Mouse (Mus musculus): ENCODE measurements at regions not wholly inside any gene's neighbourhood (a gene's known extent, or its start where the extent isn't known, plus 50 kb on each side); places are given as distances from the start of the nearest gene placed in this dataset.

DNA sequence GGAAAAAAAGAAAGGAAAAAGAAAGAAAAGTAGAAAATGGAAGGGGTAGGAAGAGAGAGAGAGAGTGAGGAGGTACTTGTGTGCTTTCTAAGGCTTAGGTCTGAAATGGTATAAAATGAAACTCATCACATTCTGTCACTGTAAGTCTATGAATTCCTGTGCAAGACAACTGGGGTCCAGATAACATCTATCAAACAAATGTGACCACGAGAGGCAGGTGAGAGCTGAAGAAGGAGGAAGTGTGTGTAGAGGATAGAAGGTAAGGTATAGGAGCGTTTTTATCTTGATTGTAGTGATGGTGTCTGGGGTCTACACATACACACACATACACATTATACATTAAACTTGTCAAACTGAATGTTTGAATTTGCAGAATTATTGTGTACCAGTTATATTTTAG lies 51.0 kb upstream of the Znrf2 start:
- Histone ChIP-seq H3K27me3 (replicated peaks; ENCODE audit: control insufficient read depth, insufficient read depth, low read length) (no peaks in the 10 kb centered on the region), H3K4me1 (ENCODE audit: control insufficient read depth, insufficient read depth, low read length) (peaks cover 4% of the 10 kb centered on the region), H3K9ac (ENCODE audit: low read length) (no peak overlapping the region), H3K36me3 (ENCODE audit: control insufficient read depth, insufficient read depth, low read length) (no peaks in the 10 kb centered on the region), H3K27ac (ENCODE audit: low read depth, low read length) (no peak overlapping the region), H3K4me2 (ENCODE audit: low read length) (no peak overlapping the region), H3K4me3 (ENCODE audit: low read depth, low read length) (no peak overlapping the region), H3K9me3 (replicated peaks; ENCODE audit: control insufficient read depth, low read length) (no peaks in the 10 kb centered on the region)
- WGBS: 85% methylated on average over 2 of the region's 2 CpGs
- DNase-seq (ENCODE audit: low spot score): no peak
- ATAC-seq: no peak

DNA sequence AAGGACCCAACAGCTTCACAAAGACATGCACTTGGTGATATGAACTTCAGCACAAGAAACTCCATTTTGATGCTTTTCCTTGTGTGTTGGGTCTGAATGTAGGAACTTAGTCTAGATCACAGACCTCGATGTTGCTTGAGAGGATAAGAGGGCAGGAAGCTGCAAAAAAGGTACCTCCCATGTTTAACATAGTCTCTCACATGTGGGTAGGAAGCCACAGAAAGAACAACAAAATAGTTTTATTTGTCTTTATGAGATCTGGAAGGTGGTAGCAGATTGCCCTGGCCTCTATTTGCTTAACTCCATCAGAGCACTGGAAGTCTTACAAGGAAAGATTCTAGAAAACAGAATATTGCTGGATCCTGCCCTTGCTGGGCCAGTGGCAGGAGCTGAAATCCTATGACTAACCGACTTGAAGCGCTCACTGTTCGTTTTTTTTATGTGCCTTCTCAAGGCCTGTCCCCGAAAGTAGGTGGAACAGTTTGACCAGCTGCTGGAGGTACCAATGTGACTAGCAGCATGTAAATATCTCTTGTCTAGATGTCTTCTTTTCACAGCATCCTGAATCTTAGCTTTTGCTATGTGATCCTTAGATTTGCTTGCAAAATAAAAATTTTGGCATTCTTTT lies 50.1 kb upstream of the Znrf2 start:
- DNase-seq (ENCODE audit: low spot score) (no peak), ATAC-seq (no peak)
- Histone ChIP-seq H3K9ac (ENCODE audit: low read length) (no peak overlapping the region), H3K36me3 (ENCODE audit: control insufficient read depth, insufficient read depth, low read length) (no peaks in the 10 kb centered on the region), H3K4me1 (ENCODE audit: control insufficient read depth, insufficient read depth, low read length) (no peaks in the 10 kb centered on the region), H3K4me2 (ENCODE audit: low read length) (no peak overlapping the region), H3K9me3 (replicated peaks; ENCODE audit: control insufficient read depth, low read length) (no peaks in the 10 kb centered on the region), H3K27ac (ENCODE audit: low read depth, low read length) (no peak overlapping the region), H3K27me3 (replicated peaks; ENCODE audit: control insufficient read depth, insufficient read depth, low read length) (no peaks in the 10 kb centered on the region), H3K4me3 (ENCODE audit: low read depth, low read length) (no peak overlapping the region)
- 90% methylated on average over 5 of the region's 5 CpGs for WGBS

Measured in forebrain, embryonic 14.5 days (tissue).